Mouse (Mus musculus): ENCODE results near the gene Abhd17c. TPM values are rescaled to one million over a fixed set of nuclear protein-coding genes. Genes with fewer than 3 reads are reported as not detected.

Gene Abhd17c
- polyA plus RNA-seq, 1 experiment = 98.3 TPM

- no peak for DNase-seq
- TF ChIP-seq CTCF (IDR thresholded peaks at IDR 0.05; ENCODE audit: insufficient read depth, low read length) (no peak), POLR2A (IDR thresholded peaks at IDR 0.05; ENCODE audit: borderline replicate concordance, extremely low read depth, low read depth, low read length) (no peak)
- Histone ChIP-seq H3K4me1 (ENCODE audit: control insufficient read depth, insufficient read depth, low read length) (peaks cover 2% of the 10 kb centered on the region; the same call in 1 of the 2 replicates), H3K4me3 (replicated peaks; ENCODE audit: extremely low read depth, low read depth, low read length) (no peak overlapping the region)
- WGBS = 55% methylated on average over 11 of the region's 11 CpGs
These were observed 23.2 kb upstream of the Abhd17c start for GRCm38 (mm10) chr7:84174655-84175448.

GRCm38 (mm10) chr7:84173394-84173793, 21.7 kb upstream of the Abhd17c start:
- DNase-seq = no peak
- Histone ChIP-seq H3K4me1 (ENCODE audit: control insufficient read depth, insufficient read depth, low read length) (peaks cover 2% of the 10 kb centered on the region; the same call in 1 of the 2 replicates), H3K4me3 (replicated peaks; ENCODE audit: extremely low read depth, low read depth, low read length) (no peak overlapping the region)
- TF ChIP-seq POLR2A (IDR thresholded peaks at IDR 0.05; ENCODE audit: borderline replicate concordance, extremely low read depth, low read depth, low read length) (no peak), CTCF (IDR thresholded peaks at IDR 0.05; ENCODE audit: insufficient read depth, low read length) (no peak)
- 55% methylated on average over 4 of the region's 4 CpGs for WGBS

GRCm38 (mm10) chr7:84171177-84171787, 19.6 kb upstream of the Abhd17c start:
- no peak for DNase-seq
- Histone ChIP-seq H3K4me3 (replicated peaks; ENCODE audit: extremely low read depth, low read depth, low read length) (no peak overlapping the region), H3K4me1 (ENCODE audit: control insufficient read depth, insufficient read depth, low read length) (peaks cover 2% of the 10 kb centered on the region; the same call in 1 of the 2 replicates)
- 76% methylated on average over 1 of the region's 1 CpGs for WGBS
- no peak for TF ChIP-seq POLR2A (IDR thresholded peaks at IDR 0.05; ENCODE audit: borderline replicate concordance, extremely low read depth, low read depth, low read length)
- no peak for TF ChIP-seq CTCF (IDR thresholded peaks at IDR 0.05; ENCODE audit: insufficient read depth, low read length)

- DNase-seq = no peak
- H3K4me3 ChIP-seq (replicated peaks; ENCODE audit: extremely low read depth, low read depth, low read length) = no peak overlapping the region
- H3K4me1 ChIP-seq (ENCODE audit: control insufficient read depth, insufficient read depth, low read length) = peaks cover 2% of the 10 kb centered on the region; the same call in 1 of the 2 replicates
- TF ChIP-seq POLR2A (IDR thresholded peaks at IDR 0.05; ENCODE audit: borderline replicate concordance, extremely low read depth, low read depth, low read length) = no peak
- no peak for TF ChIP-seq CTCF (IDR thresholded peaks at IDR 0.05; ENCODE audit: insufficient read depth, low read length)
- WGBS = 86% methylated on average over 2 of the region's 2 CpGs
These were observed 16.7 kb upstream of the Abhd17c start for GRCm38 (mm10) chr7:84168355-84168754.

DNA sequence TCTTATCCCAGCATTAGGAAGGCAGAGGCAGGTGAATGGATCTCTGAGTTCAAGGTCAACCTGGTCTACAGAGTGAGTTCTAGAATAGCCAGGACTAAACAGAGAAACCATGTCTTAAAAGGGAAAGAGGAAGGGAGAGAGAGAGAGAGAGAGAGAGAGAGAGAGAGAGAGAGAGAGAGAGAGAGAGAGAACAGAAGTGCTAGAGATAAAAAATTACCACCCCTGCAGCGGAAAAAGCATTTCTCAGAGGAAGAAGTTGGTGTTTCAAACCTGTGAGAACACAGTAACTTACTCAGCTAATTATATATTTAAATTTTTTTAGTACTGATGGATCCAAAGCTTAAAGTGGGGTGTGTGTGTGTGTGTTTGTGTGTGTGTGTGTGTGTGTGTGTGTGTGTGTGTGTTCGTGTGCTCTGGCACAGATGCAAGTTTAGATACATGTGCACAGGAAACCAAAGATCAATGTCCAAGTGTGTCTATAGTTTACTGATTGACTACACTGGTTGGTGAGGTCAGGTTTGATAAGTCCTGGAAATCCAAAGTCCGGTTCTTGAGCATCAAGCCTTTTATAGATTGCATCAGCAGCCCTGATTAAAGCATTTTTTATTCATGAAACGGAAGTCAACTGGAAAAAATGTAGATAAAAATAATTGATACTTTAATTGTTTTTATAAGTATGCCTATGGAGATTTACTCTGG, 15.2 kb upstream of the Abhd17c start:
- TF ChIP-seq CTCF (IDR thresholded peaks at IDR 0.05; ENCODE audit: insufficient read depth, low read length) (no peak), POLR2A (IDR thresholded peaks at IDR 0.05; ENCODE audit: borderline replicate concordance, extremely low read depth, low read depth, low read length) (no peak)
- no peak overlapping the region for H3K4me3 ChIP-seq (replicated peaks; ENCODE audit: extremely low read depth, low read depth, low read length)
- WGBS = 91% methylated on average over 4 of the region's 4 CpGs
- no peak for DNase-seq
- H3K4me1 ChIP-seq (ENCODE audit: control insufficient read depth, insufficient read depth, low read length) = peaks cover 2% of the 10 kb centered on the region; the same call in 1 of the 2 replicates

DNA sequence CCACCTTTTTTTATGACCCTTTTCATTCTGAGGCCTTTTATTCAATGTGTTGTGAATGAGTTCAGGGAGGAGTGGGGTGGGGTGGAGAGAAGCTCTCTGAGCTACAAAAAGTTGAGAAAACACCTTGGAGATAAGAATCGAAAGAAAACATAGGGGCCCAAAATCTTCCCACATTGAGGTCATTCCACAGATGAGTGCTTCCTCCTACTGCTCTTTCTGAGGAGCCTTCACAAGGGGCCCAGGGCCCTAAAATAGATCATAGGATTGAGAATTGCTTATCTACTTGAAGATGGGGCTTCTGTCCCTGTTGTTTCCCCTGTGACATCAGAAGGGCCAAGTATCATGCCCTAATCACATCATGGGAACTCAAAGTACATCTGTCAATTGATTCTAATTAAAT, 14.3 kb upstream of the Abhd17c start:
- no peak for DNase-seq
- WGBS = 60% methylated on average over 1 of the region's 1 CpGs
- Histone ChIP-seq H3K4me3 (replicated peaks; ENCODE audit: extremely low read depth, low read depth, low read length) (no peak overlapping the region), H3K4me1 (ENCODE audit: control insufficient read depth, insufficient read depth, low read length) (no peaks in the 10 kb centered on the region)
- no peak for TF ChIP-seq POLR2A (IDR thresholded peaks at IDR 0.05; ENCODE audit: borderline replicate concordance, extremely low read depth, low read depth, low read length)
- TF ChIP-seq CTCF (IDR thresholded peaks at IDR 0.05; ENCODE audit: insufficient read depth, low read length) = no peak

DNA sequence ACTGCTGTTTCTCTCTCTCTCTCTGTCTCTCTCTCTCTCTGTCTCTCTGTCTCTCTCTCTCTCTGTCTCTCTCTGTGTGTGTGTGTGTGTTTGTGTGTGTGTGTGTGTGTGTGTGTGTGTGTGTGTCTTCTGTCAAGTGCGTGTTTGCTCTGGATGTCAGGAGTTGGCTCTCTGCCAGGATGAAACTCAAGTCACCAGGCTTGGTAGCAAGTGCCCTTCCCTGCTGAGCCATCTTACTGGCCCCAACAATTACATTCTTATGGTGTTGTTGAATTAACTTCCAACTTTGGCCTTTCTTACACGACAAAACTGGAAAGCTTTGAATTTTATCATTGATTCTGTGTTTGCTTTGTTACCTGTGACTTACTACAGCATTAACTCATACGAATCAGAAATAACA, 13.6 kb upstream of the Abhd17c start:
- DNase-seq = no peak

DNA sequence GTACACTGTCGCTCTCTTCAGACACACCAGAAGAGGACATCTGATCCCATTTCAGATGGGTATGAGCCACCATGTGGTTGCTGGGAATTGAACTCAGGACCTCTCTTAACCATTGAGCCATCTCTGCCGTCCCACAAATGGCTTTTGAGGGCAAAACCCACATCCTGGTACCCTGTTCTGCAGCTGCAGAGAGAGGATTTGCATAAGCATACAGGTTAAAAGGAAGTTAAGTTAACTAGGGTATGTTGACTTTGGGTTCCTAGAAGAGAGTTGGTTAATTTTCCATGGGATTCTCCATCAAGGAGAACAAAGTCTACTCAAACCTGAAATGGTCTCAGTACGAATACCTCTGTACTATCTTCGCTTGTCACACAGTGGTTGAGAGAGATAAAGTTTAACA, 13.2 kb upstream of the Abhd17c start:
- DNase-seq = no peak
- H3K4me3 ChIP-seq (replicated peaks; ENCODE audit: extremely low read depth, low read depth, low read length) = no peak overlapping the region
- no peak for TF ChIP-seq CTCF (IDR thresholded peaks at IDR 0.05; ENCODE audit: insufficient read depth, low read length)
- TF ChIP-seq POLR2A (IDR thresholded peaks at IDR 0.05; ENCODE audit: borderline replicate concordance, extremely low read depth, low read depth, low read length) = no peak
- WGBS = 65% methylated on average over 4 of the region's 4 CpGs
- no peaks in the 10 kb centered on the region for H3K4me1 ChIP-seq (ENCODE audit: control insufficient read depth, insufficient read depth, low read length)

More for the DNA sequence above, 13.6 kb upstream of the Abhd17c start:
- TF ChIP-seq POLR2A (IDR thresholded peaks at IDR 0.05; ENCODE audit: borderline replicate concordance, extremely low read depth, low read depth, low read length) = no peak
- TF ChIP-seq CTCF (IDR thresholded peaks at IDR 0.05; ENCODE audit: insufficient read depth, low read length) = no peak
- 52% methylated on average over 3 of the region's 3 CpGs for WGBS
- no peaks in the 10 kb centered on the region for H3K4me1 ChIP-seq (ENCODE audit: control insufficient read depth, insufficient read depth, low read length)
- no peak overlapping the region for H3K4me3 ChIP-seq (replicated peaks; ENCODE audit: extremely low read depth, low read depth, low read length)

DNA sequence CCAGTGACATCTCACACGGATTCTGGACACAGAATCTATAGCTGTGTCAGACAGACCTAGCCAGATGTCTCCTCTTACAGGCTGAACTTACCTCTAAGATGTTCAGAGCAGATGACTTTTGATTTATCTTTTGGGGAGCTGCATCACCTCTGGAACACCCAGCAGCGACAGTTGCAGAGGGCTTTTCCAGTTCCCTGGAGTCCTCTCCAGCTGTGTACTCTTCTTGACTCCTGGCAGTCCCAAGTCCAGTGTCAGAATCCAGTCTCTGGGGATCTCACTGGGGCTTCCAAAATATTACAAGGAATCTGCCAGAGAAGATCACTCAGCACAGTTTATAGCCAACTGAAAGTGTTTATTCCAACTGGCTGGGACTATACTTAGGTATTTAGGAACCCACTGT, 12.7 kb upstream of the Abhd17c start:
- Histone ChIP-seq H3K4me1 (ENCODE audit: control insufficient read depth, insufficient read depth, low read length) (no peaks in the 10 kb centered on the region), H3K4me3 (replicated peaks; ENCODE audit: extremely low read depth, low read depth, low read length) (no peak overlapping the region)
- 76% methylated on average over 2 of the region's 2 CpGs for WGBS
- TF ChIP-seq CTCF (IDR thresholded peaks at IDR 0.05; ENCODE audit: insufficient read depth, low read length) = no peak
- no peak for TF ChIP-seq POLR2A (IDR thresholded peaks at IDR 0.05; ENCODE audit: borderline replicate concordance, extremely low read depth, low read depth, low read length)
- DNase-seq = no peak

Data from lung, adult 2 months (tissue).